Mouse (Mus musculus): ENCODE measurements around the gene Chst2.

DNA sequence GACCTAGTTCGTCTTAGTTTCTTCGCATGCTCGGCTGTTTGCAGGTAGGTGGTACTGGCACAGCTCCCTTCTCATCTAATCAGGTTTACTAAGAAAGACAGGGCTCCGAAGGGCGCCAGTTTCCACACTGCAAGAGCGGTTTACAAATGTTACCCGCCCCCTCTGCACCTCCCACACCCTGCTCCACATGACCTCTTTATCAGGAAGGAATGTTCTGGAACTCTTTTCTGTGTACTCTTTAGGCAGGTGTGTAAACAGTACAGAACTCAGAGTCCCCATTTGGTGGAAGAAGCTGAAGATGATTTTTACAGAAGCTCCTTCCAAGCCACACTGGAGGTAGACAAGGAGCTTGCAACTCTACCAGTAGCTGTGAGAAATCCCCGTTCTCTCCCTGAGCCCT lies 31.2 kb downstream of the Chst2 start:
- TF ChIP-seq CTCF (IDR thresholded peaks at IDR 0.05; ENCODE audit: insufficient read depth, low read length) (no peak), POLR2A (IDR thresholded peaks at IDR 0.05; ENCODE audit: borderline replicate concordance, extremely low read depth, low read depth, low read length) (no peak)

Measured in lung, adult 2 months (tissue).